Mouse (Mus musculus) forebrain, postnatal 0 days (tissue): ENCODE results near the gene Asb3. TPM values are rescaled to one million over a fixed set of nuclear protein-coding genes. Genes with fewer than 3 reads are reported as not detected.

Source experiments
- ATAC-seq: fragments of 200-750 bp; cut with Nextera tagmentation; 2 replicates; pipeline ENCODE4 v1.8.0; 2017; ENCODE audit warnings: mild to moderate bottlenecking, moderate library complexity
- DNase-seq: peaks from one replicate; pipeline ENCODE4 v3.0.0-alpha.2; 2015
- H3K27ac ChIP-seq: fragments of 300-500 bp; sonication (generic); 2 replicates; pipeline ENCODE4 v1.5.1; 2014; ENCODE audit warnings: low read depth, mild to moderate bottlenecking, antibody characterized with exemption, low read length, moderate library complexity, mixed read lengths
- H3K27me3 ChIP-seq: fragments of 300-500 bp; sonication (generic); 2 replicates; pipeline ENCODE4 v1.6.1; 2014; ENCODE audit warnings: mild to moderate bottlenecking, low read length, mixed read lengths; ENCODE audit not compliant: insufficient read depth
- H3K36me3 ChIP-seq: fragments of 300-500 bp; sonication (generic); 2 replicates; pipeline ENCODE4 v1.6.1; 2014; ENCODE audit warnings: mild to moderate bottlenecking, moderate library complexity; ENCODE audit not compliant: insufficient read depth
- H3K4me1 ChIP-seq: fragments of 300-500 bp; sonication (generic); 2 replicates; pipeline ENCODE4 v1.6.1; 2014; ENCODE audit warnings: antibody characterized with exemption; ENCODE audit not compliant: insufficient read depth
- H3K4me2 ChIP-seq: fragments of 300-500 bp; sonication (generic); 2 replicates; pipeline ENCODE4 v1.6.1; 2014; ENCODE audit warnings: low read depth, mild to moderate bottlenecking, moderate library complexity
- H3K4me3 ChIP-seq: fragments of 300-500 bp; sonication (generic); 2 replicates; pipeline ENCODE4 v1.5.1; 2014; ENCODE audit warnings: low read depth, low read length, mixed read lengths
- H3K9ac ChIP-seq: fragments of 300-500 bp; sonication (generic); 2 replicates; pipeline ENCODE4 v1.6.1; 2014; ENCODE audit warnings: mild to moderate bottlenecking
- H3K9me3 ChIP-seq: fragments of 300-500 bp; sonication (generic); 2 replicates; pipeline ENCODE4 v1.6.1; 2016; ENCODE audit warnings: low read length
- CTCF ChIP-seq: sonication (generic); IDR thresholded peaks from 2 replicates; pipeline ENCODE4 v1.5.1; 2016; ENCODE audit warnings: antibody characterized with exemption, control low read depth, low read depth
- WGBS: fragments of 180-500 bp; shearing (Covaris S2); extraction: QIAGEN DNeasy Blood & Tissue Kit; methylation state at CpG from one replicate; pipeline ENCODE4 v1.1.7; 2014; 5-methylcytosine and 5-hydroxymethylcytosine counted together
- polyA plus RNA-seq: library from polyadenylated mRNA; unstranded; fragments of >200 nt; fragmentation: Nextera tagmentation; extraction: Ambion mirVana; gene quantifications from 2 replicates; pipeline ENCODE4 v1.2.1, GENCODE M21; 2015
- total RNA-seq: library from RNA; depleted of rRNA; stranded (reverse); fragments of >200 nt; gene quantifications from 2 replicates; pipeline ENCODE4 v1.2.3, GENCODE M21; 2014

The Asb3 gene
- total and polyA plus RNA-seq, 2 experiments from 2014 or later = 25.5 to 25.7 TPM

GRCm38 (mm10) chr11:30912311-30912710 lies 27.1 kb downstream of the Asb3 start:
- Histone ChIP-seq H3K9me3 (no peaks in the 10 kb centered on the region), H3K27ac (no peak overlapping the region), H3K4me2 (no peak overlapping the region), H3K27me3 (no peaks in the 10 kb centered on the region), H3K4me1 (no peaks in the 10 kb centered on the region), H3K4me3 (no peak overlapping the region), H3K9ac (no peak overlapping the region), H3K36me3 (no peaks in the 10 kb centered on the region)
- no peak for DNase-seq
- TF ChIP-seq CTCF = no peak
- no peak for ATAC-seq
- WGBS = 96% methylated on average over 3 of the region's 3 CpGs

DNA sequence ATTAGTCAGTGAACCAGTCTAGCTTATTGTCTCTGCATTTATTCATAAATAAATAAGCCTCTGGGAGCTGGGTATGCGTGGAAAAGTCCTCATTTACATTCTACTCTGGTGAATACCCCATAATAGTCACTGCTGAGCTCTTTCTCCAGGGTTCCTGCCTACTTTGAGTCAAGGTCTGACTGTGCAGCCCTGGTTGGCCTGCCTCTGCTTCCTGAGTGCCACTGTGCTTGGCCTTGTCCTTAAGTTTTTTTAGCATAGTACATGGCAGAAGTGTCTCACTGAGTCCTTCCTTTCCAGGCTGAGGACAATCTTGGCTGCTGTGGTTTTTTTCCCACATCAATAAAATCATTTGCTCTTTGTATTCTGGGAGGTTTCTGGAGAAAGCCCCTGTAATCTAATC lies 35.4 kb downstream of the Asb3 start:
- no peak for TF ChIP-seq CTCF
- 58% methylated on average over 1 of the region's 1 CpGs for WGBS

DNA sequence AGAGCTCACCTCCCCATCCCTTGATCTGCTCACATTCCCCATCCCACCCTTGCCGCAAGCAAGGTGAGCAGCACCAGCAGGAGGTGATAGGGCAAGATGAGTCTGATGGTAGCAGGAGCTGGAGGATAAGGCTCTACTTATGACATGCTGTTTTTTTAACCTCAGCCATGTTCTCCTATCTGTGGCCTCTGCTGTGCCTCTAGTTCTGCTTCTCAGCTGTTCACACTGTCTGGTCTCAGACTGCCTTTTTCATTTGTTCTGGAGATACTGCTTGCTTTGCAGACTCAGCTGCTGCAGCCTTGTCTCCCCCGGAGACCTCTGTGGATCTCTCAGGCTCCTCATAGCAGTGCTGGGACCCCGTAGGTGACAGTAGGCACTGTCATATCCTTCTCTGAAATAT lies 38.1 kb downstream of the Asb3 start:
- WGBS = 97% methylated on average over 3 of the region's 3 CpGs
- no peak overlapping the region for H3K4me2 ChIP-seq
- peaks cover 13% of the 10 kb centered on the region; the same call in 1 of the 2 replicates for H3K36me3 ChIP-seq
- H3K27me3 ChIP-seq = no peaks in the 10 kb centered on the region
- no peak overlapping the region for H3K9ac ChIP-seq
- no peaks in the 10 kb centered on the region for H3K9me3 ChIP-seq
- no peak overlapping the region for H3K27ac ChIP-seq
- no peak for TF ChIP-seq CTCF
- DNase-seq (no peak), ATAC-seq (no peak)
- no peak overlapping the region for H3K4me3 ChIP-seq
- no peaks in the 10 kb centered on the region for H3K4me1 ChIP-seq

More for the DNA sequence above, 35.4 kb downstream of the Asb3 start:
- Histone ChIP-seq H3K4me1 (no peaks in the 10 kb centered on the region), H3K4me2 (no peak overlapping the region), H3K27me3 (no peaks in the 10 kb centered on the region), H3K4me3 (no peak overlapping the region), H3K9me3 (no peaks in the 10 kb centered on the region), H3K9ac (no peak overlapping the region), H3K36me3 (peaks cover 8% of the 10 kb centered on the region; the same call in 1 of the 2 replicates), H3K27ac (no peak overlapping the region)
- no peak for DNase-seq
- no peak for ATAC-seq

DNA sequence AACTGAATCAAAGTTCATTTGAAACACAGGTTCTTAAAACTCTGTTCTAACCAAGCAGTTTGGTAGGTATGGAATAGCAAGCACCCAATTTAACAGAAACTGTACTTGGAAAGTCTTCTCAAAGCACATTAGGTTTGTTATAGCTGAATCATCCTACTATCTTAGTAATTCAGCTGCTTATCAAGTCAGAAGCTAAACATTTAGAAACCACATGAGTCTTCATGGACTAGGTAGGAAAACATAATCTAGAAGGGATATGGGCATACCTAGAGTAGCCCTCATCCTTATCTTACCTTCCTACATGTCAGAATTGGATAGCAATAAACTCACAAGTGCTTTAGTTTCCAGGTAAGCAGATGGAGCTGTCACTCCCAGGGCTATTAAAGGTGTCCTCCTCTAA lies 42.9 kb downstream of the Asb3 start:
- TF ChIP-seq CTCF = no peak
- ATAC-seq (no peak), DNase-seq (no peak)
- Histone ChIP-seq H3K9me3 (no peaks in the 10 kb centered on the region), H3K4me3 (no peak overlapping the region), H3K4me2 (no peak overlapping the region), H3K36me3 (peaks cover 16% of the 10 kb centered on the region), H3K4me1 (no peaks in the 10 kb centered on the region), H3K27ac (no peak overlapping the region), H3K9ac (no peak overlapping the region), H3K27me3 (no peaks in the 10 kb centered on the region)

- no peak for DNase-seq
- Histone ChIP-seq H3K27me3 (no peaks in the 10 kb centered on the region), H3K4me1 (no peaks in the 10 kb centered on the region), H3K9ac (no peak overlapping the region), H3K27ac (no peak overlapping the region), H3K36me3 (peaks cover 16% of the 10 kb centered on the region), H3K4me2 (no peak overlapping the region), H3K9me3 (no peaks in the 10 kb centered on the region), H3K4me3 (no peak overlapping the region)
- no peak for TF ChIP-seq CTCF
- 100% methylated on average over 1 of the region's 1 CpGs for WGBS
- ATAC-seq = no peak
These were observed 43.3 kb downstream of the Asb3 start for GRCm38 (mm10) chr11:30928498-30928897.

DNA sequence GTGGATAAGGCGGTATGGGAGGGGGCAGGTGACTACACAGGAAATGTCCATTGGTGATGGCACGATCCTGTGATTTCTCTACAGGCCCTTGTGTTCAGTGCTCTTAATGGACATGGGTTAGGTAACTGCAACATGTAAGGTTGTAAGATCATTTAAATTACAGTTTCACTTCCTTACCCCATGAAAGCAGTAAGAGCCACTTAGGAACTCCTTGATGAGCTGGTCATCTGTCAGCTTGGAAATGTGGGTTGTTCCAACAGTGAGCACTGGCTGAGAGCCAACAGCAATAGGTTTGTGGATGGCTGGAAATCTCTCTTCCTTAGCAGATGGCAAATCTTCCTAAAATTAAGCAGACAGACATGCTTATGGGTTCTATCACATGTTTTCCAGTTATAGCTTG lies 58.3 kb downstream of the Asb3 start:
- Histone ChIP-seq H3K36me3 (peaks cover 49% of the 10 kb centered on the region), H3K9ac (no peak overlapping the region), H3K27ac (no peak overlapping the region), H3K9me3 (no peaks in the 10 kb centered on the region), H3K4me3 (no peak overlapping the region), H3K4me2 (no peak overlapping the region), H3K4me1 (no peaks in the 10 kb centered on the region), H3K27me3 (no peaks in the 10 kb centered on the region)
- ATAC-seq (no peak), DNase-seq (no peak)
- no peak for TF ChIP-seq CTCF
- whole genome bisulfite sequencing = 89% methylated on average over 2 of the region's 2 CpGs

DNA sequence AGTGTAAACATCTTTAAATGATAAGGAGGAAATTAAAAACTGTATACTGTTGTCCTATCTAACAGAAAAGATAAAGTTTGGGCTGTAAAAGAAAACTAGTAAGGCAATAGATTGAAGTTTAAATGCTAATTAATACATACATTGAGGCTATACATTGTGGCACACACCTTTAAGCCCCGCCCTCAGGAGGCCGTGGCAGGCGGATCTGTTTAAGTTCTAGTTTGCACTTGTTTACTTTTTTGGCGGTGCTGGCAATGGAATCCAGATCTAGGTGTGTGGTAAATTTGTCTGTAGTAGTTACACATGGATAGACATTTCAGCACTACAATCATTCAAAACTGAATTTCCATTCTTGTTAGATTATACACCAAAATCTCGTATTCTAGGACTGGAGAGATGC lies 67.6 kb downstream of the Asb3 start:
- H3K27me3 ChIP-seq = no peaks in the 10 kb centered on the region
- H3K4me1 ChIP-seq = no peaks in the 10 kb centered on the region; the same call in 1 of the 2 replicates
- H3K9me3 ChIP-seq = peaks cover 9% of the 10 kb centered on the region; the same call in 1 of the 2 replicates
- peaks cover 14% of the 10 kb centered on the region; the same call in 1 of the 2 replicates for H3K36me3 ChIP-seq
- no peak for TF ChIP-seq CTCF
- no peak overlapping the region for H3K4me3 ChIP-seq
- DNase-seq (no peak), ATAC-seq (no peak)
- WGBS = 72% methylated on average over 5 of the region's 5 CpGs
- H3K27ac ChIP-seq = no peak overlapping the region
- no peak overlapping the region for H3K9ac ChIP-seq
- H3K4me2 ChIP-seq = peak overlapping the region; percentile 72
